Mouse (Mus musculus): ENCODE measurements around the gene Slc48a1. TPM values are rescaled to one million over a fixed set of nuclear protein-coding genes. Genes with fewer than 3 reads are reported as not detected.

Slc48a1 gene
- polyA plus RNA-seq, 1 experiment from 2014 or later, result 34.4 TPM

DNA sequence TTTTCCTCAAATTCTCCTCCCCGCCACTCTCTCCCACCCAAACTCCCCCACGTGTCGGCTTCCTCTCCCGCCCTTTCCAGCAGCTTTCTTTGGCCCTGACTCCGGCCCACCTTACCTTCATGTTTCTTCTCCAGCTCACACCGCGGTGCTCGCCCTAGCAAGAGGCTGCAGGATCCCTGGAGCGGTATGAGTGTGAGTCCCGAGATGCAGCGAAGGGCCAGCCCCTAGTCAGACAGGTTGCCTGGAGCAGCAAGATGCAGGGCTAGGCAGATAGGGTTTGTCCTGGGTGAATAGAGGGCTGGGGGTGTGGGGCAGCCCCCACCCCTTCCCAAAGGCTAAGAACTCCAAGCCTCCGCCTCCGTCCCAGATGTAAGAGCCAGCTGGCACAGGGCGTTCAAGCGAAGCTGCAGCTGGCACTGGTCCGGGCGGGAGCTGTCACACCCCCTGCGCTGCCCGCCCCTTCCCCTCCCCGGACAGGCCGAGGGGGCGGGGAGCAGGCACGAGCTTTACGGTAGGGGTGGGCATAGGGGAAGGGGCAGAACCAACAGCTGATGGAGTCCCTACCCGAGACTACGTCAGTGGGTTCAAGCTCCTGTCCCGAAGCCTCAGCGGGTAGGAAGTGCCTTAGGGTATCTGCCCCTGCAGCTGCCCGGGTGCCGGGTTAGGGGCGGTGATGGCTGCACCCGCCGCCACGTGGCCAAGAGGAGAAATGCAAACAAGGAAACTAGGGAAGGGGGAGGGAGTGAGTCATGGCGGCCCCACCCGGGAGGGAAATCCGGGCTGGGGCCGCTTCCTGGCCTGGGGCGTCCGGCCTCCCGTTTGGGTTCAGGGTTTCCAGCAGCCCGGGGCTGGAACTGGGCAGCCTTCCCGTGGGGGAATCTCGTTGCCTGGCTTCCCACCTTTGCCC, 10.8 kb upstream of the Slc48a1 start, which contains the start of gene Rapgef3:
Gene Rapgef3 (minus strand): TSS at position 693 of the 907 bp plus-strand sequence.
- WGBS, result under 1% methylated on average over 44 of the region's 44 CpGs
- H3K4me1 ChIP-seq (ENCODE audit: control insufficient read depth, insufficient read depth, low read length), result peaks cover 44% of the 10 kb centered on the region
- H3K36me3 ChIP-seq (ENCODE audit: control insufficient read depth, insufficient read depth, low read length), result no peaks in the 10 kb centered on the region
- H3K9me3 ChIP-seq (ENCODE audit: control insufficient read depth, low read length), result no peaks in the 10 kb centered on the region
- H3K9ac ChIP-seq (ENCODE audit: low read depth, low read length), result peak within 1 kb of the TSS; percentile 59
- peak; percentile 90 for ATAC-seq (ENCODE audit: low FRiP score, low TSS enrichment)
- peaks cover 9% of the 10 kb centered on the region for H3K27me3 ChIP-seq (ENCODE audit: control insufficient read depth, insufficient read depth, low read length)
- peak within 1 kb of the TSS; percentile 53 for H3K27ac ChIP-seq (ENCODE audit: low read depth, low read length)
- H3K4me3 ChIP-seq (ENCODE audit: low read length), result peak within 1 kb of the TSS; percentile 52
- peak within 1 kb of the TSS; percentile 95 for H3K4me2 ChIP-seq (replicated peaks; ENCODE audit: low read depth, low read length)

DNA sequence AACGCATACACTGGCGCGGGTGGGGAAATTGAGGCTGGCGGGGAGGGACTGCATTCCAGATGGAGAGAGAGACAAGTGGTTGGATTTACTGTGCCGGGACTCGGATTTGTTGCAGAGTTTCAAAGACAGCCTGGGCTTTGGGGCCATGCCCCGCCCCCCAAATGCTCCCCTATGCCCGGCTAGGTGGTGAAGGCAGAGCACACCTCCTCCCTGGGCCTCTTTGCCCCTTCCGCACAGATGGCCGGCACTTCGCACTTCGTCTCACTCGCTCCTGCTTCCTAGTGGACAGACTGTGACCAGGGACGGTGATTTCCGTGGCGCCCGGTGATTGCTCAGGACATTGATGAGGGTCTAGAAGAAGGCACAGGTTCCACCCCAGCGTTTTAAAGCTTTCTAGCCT, 10.1 kb upstream of the Slc48a1 start:
- Histone ChIP-seq H3K4me1 (ENCODE audit: control insufficient read depth, insufficient read depth, low read length) (peaks cover 45% of the 10 kb centered on the region), H3K4me3 (ENCODE audit: low read length) (peak overlapping the region; percentile 52), H3K36me3 (ENCODE audit: control insufficient read depth, insufficient read depth, low read length) (no peaks in the 10 kb centered on the region), H3K9me3 (ENCODE audit: control insufficient read depth, low read length) (no peaks in the 10 kb centered on the region), H3K9ac (ENCODE audit: low read depth, low read length) (peak overlapping the region; percentile 59), H3K4me2 (replicated peaks; ENCODE audit: low read depth, low read length) (peak overlapping the region; percentile 95), H3K27ac (ENCODE audit: low read depth, low read length) (peak overlapping the region; percentile 53), H3K27me3 (ENCODE audit: control insufficient read depth, insufficient read depth, low read length) (peaks cover 9% of the 10 kb centered on the region)
- ATAC-seq (ENCODE audit: low FRiP score, low TSS enrichment), result peak; percentile 26
- WGBS, result under 1% methylated on average over 18 of the region's 18 CpGs

DNA sequence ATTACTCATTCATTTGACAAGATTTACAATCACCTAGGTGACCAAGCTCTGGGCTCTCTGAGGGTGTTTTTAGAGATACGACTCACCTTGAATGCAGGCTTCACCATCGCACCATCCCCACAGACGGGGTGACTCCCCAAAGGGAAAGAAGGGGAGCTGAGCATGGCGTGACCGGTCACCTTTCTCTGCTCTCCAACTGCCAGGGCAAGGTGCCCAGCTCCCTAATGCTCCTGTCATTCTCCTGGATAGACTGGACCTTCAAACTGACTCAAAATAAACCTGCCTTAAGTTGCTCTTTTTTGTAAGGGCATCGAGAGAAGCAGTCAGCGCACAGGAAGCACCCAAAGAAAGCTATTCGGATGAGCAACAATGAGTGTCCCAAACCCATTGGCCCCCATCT, 8.0 kb upstream of the Slc48a1 start:
- 82% methylated on average over 8 of the region's 8 CpGs for WGBS
- Histone ChIP-seq H3K4me1 (ENCODE audit: control insufficient read depth, insufficient read depth, low read length) (peaks cover 47% of the 10 kb centered on the region), H3K9ac (ENCODE audit: low read depth, low read length) (no peak overlapping the region), H3K9me3 (ENCODE audit: control insufficient read depth, low read length) (no peaks in the 10 kb centered on the region), H3K27ac (ENCODE audit: low read depth, low read length) (no peak overlapping the region), H3K4me3 (ENCODE audit: low read length) (no peak overlapping the region), H3K4me2 (replicated peaks; ENCODE audit: low read depth, low read length) (no peak overlapping the region), H3K27me3 (ENCODE audit: control insufficient read depth, insufficient read depth, low read length) (peaks cover 9% of the 10 kb centered on the region; the same call in 1 of the 2 replicates), H3K36me3 (ENCODE audit: control insufficient read depth, insufficient read depth, low read length) (no peaks in the 10 kb centered on the region)
- ATAC-seq (ENCODE audit: low FRiP score, low TSS enrichment), result no peak

DNA sequence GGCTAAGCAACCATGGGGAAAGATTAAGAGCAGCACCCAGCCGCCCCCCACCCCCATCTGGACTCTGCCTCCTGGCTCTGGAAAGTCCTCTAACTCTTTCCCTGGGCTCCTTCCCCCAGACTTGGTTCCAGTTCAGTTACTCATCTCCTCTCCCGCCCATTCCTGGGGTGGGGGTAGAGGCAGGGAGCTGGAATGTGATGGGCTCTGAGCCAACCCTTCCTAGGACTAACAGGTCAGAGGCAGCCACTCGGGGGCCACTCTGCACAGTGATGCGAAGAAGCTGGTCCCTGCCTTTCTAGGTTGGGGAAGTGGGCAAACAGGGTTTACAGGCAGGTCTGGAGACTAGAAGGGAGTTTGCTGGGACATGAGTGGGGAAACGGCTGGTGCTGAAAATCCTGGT, 5.2 kb upstream of the Slc48a1 start:
- peak; percentile 91 for ATAC-seq (ENCODE audit: low FRiP score, low TSS enrichment)
- H3K9ac ChIP-seq (ENCODE audit: low read depth, low read length), result peak overlapping the region; percentile 34; the same call in 1 of the 2 replicates
- H3K4me2 ChIP-seq (replicated peaks; ENCODE audit: low read depth, low read length), result peak overlapping the region; percentile 17
- H3K4me1 ChIP-seq (ENCODE audit: control insufficient read depth, insufficient read depth, low read length), result peaks cover 39% of the 10 kb centered on the region
- H3K9me3 ChIP-seq (ENCODE audit: control insufficient read depth, low read length), result no peaks in the 10 kb centered on the region
- H3K27ac ChIP-seq (ENCODE audit: low read depth, low read length), result peak overlapping the region; percentile 97
- 10% methylated on average over 5 of the region's 5 CpGs for WGBS
- no peaks in the 10 kb centered on the region for H3K36me3 ChIP-seq (ENCODE audit: control insufficient read depth, insufficient read depth, low read length)
- no peaks in the 10 kb centered on the region for H3K27me3 ChIP-seq (ENCODE audit: control insufficient read depth, insufficient read depth, low read length)
- no peak overlapping the region for H3K4me3 ChIP-seq (ENCODE audit: low read length)

DNA sequence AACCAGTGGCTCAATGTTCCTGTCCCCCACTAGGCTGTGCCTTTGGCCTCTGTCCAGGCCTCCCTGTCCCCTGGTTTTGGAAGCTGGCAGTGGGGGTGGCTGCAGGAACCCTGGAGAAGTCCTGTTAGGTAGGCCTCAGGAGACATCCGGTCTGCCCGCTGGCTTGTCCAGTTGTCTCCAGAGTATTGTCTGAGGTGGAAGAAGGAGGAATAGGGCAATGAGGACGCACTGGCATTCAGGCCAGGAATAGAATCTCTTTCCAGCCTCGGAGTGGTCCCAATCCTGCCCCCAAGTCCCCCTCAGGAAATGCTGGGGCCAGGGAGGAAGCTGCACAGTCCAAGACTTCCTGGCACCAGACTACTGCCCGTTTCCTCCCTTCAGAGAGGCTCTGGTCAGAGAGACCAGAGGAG, 4.4 kb upstream of the Slc48a1 start:
- 0 out of 2 replicates have a peak overlapping the region, but pooled peaks have one; percentile 31 for H3K9ac ChIP-seq (ENCODE audit: low read depth, low read length)
- H3K4me2 ChIP-seq (replicated peaks; ENCODE audit: low read depth, low read length), result no peak overlapping the region; the same call in 1 of the 2 replicates
- WGBS, result 53% methylated on average over 5 of the region's 5 CpGs
- H3K36me3 ChIP-seq (ENCODE audit: control insufficient read depth, insufficient read depth, low read length), result no peaks in the 10 kb centered on the region
- ATAC-seq (ENCODE audit: low FRiP score, low TSS enrichment), result peak; percentile 8; the same call in 1 of the 2 replicates
- peak overlapping the region; percentile 97 for H3K27ac ChIP-seq (ENCODE audit: low read depth, low read length)
- H3K4me1 ChIP-seq (ENCODE audit: control insufficient read depth, insufficient read depth, low read length), result peaks cover 43% of the 10 kb centered on the region
- H3K4me3 ChIP-seq (ENCODE audit: low read length), result no peak overlapping the region
- no peaks in the 10 kb centered on the region for H3K9me3 ChIP-seq (ENCODE audit: control insufficient read depth, low read length)
- H3K27me3 ChIP-seq (ENCODE audit: control insufficient read depth, insufficient read depth, low read length), result no peaks in the 10 kb centered on the region

DNA sequence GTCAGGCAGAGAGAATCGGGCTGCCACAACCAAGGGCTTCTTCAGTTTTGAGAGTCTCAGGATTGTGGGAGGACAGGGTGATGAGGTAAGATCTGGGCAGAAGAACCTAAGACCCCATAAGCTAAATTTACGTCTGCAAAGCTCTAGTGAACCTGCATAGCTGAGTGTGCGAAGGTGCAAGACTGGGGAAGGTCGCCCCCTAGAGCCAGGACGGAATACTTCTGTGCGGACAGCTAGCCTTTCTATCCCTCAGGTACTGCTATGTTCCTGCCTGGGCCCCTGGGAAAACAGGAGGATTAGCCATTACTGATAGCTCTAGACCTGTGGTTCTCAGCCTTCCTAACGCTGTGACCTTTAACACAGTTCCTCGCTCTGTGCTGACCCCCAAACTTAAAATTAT, 1.8 kb upstream of the Slc48a1 start:
- 12% methylated on average over 8 of the region's 8 CpGs for WGBS
- no peaks in the 10 kb centered on the region for H3K36me3 ChIP-seq (ENCODE audit: control insufficient read depth, insufficient read depth, low read length)
- ATAC-seq (ENCODE audit: low FRiP score, low TSS enrichment), result 0 out of 2 replicates have a peak, but pooled peaks have one; percentile 32
- H3K4me2 ChIP-seq (replicated peaks; ENCODE audit: low read depth, low read length), result no peak overlapping the region
- H3K9ac ChIP-seq (ENCODE audit: low read depth, low read length), result no peak overlapping the region
- H3K9me3 ChIP-seq (ENCODE audit: control insufficient read depth, low read length), result no peaks in the 10 kb centered on the region
- no peak overlapping the region for H3K27ac ChIP-seq (ENCODE audit: low read depth, low read length)
- H3K27me3 ChIP-seq (ENCODE audit: control insufficient read depth, insufficient read depth, low read length), result no peaks in the 10 kb centered on the region
- peaks cover 57% of the 10 kb centered on the region for H3K4me1 ChIP-seq (ENCODE audit: control insufficient read depth, insufficient read depth, low read length)
- no peak overlapping the region for H3K4me3 ChIP-seq (ENCODE audit: low read length)

DNA sequence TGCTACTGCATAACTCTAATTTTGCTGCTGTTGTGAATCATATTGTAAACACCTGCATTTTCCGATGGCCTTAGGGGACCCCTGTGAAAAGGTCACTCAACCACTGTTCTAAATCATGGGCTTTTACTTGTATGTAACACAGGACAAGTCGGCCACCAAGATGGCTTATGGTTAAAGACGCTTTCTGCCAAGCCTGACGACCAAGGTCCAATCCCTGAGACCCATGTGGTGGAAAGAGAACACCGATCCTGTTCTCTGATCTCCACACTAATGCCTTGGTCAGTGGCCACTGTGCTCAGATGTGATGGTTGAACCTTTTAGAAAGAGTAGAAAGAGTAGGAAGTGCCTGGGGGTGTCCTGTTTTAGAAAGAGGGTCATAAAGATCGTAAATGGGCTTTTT, 1.4 kb upstream of the Slc48a1 start:
- Histone ChIP-seq H3K36me3 (ENCODE audit: control insufficient read depth, insufficient read depth, low read length) (no peaks in the 10 kb centered on the region), H3K4me2 (replicated peaks; ENCODE audit: low read depth, low read length) (no peak overlapping the region), H3K9ac (ENCODE audit: low read depth, low read length) (no peak overlapping the region), H3K4me1 (ENCODE audit: control insufficient read depth, insufficient read depth, low read length) (peaks cover 56% of the 10 kb centered on the region), H3K4me3 (ENCODE audit: low read length) (no peak overlapping the region), H3K27me3 (ENCODE audit: control insufficient read depth, insufficient read depth, low read length) (no peaks in the 10 kb centered on the region), H3K27ac (ENCODE audit: low read depth, low read length) (no peak overlapping the region), H3K9me3 (ENCODE audit: control insufficient read depth, low read length) (no peaks in the 10 kb centered on the region)
- ATAC-seq (ENCODE audit: low FRiP score, low TSS enrichment), result no peak
- 69% methylated on average over 6 of the region's 6 CpGs for WGBS

DNA sequence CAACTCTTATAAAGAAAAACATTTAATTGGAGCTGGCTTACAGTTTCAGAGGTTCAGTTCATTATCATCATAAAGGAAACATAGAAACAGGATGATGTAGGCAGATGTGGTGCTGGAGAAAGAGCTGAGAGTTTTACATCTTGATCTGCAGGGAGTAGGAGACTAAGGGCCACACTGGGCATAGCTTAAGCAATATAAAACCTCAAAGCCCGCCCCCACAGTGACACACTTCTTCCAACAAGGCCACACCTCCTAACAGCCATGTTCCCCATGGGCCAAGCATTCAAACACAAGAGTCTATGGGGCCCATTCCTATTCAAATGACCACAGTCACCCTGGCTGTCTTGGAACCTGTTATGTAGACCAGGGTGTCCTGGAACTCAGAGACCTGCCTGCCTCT, 1.3 kb downstream of the Slc48a1 start:
- peak overlapping the region; percentile 37; the same call in 1 of the 2 replicates for H3K27ac ChIP-seq (ENCODE audit: low read depth, low read length)
- WGBS, result 92% methylated on average over 1 of the region's 1 CpGs
- peaks cover 41% of the 10 kb centered on the region for H3K4me1 ChIP-seq (ENCODE audit: control insufficient read depth, insufficient read depth, low read length)
- H3K4me3 ChIP-seq (ENCODE audit: low read length), result no peak overlapping the region
- H3K9me3 ChIP-seq (ENCODE audit: control insufficient read depth, low read length), result no peaks in the 10 kb centered on the region
- H3K36me3 ChIP-seq (ENCODE audit: control insufficient read depth, insufficient read depth, low read length), result no peaks in the 10 kb centered on the region
- no peak overlapping the region for H3K4me2 ChIP-seq (replicated peaks; ENCODE audit: low read depth, low read length)
- no peaks in the 10 kb centered on the region; the same call in 1 of the 2 replicates for H3K27me3 ChIP-seq (ENCODE audit: control insufficient read depth, insufficient read depth, low read length)
- H3K9ac ChIP-seq (ENCODE audit: low read depth, low read length), result no peak overlapping the region
- no peak for ATAC-seq (ENCODE audit: low FRiP score, low TSS enrichment)

DNA sequence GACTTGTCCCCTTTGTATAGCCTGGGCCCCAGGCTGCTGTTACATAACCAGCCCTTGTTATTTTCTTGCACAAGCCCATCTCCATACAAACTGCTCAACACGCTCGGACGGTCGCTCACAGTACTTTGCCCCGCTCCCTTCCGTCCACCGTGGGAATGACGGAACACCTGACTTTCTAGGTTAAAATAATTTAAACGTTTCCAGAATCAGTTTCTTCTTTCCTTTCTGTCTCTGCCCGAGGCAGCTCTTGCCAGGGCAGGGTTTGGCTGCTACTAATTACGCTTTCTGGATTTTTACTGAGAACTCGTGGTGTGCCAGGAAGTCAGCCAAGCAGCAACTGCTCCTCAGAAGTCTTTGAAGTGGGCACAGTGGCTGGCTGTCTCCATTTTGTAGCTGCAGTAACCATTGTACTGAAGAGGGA, 2.3 kb downstream of the Slc48a1 start:
- WGBS, result 54% methylated on average over 12 of the region's 12 CpGs
- Histone ChIP-seq H3K9ac (ENCODE audit: low read depth, low read length) (no peak overlapping the region), H3K27me3 (ENCODE audit: control insufficient read depth, insufficient read depth, low read length) (no peaks in the 10 kb centered on the region; the same call in 1 of the 2 replicates), H3K4me2 (replicated peaks; ENCODE audit: low read depth, low read length) (no peak overlapping the region), H3K27ac (ENCODE audit: low read depth, low read length) (peak overlapping the region; percentile 32; the same call in 1 of the 2 replicates), H3K4me3 (ENCODE audit: low read length) (no peak overlapping the region), H3K4me1 (ENCODE audit: control insufficient read depth, insufficient read depth, low read length) (peaks cover 44% of the 10 kb centered on the region), H3K9me3 (ENCODE audit: control insufficient read depth, low read length) (no peaks in the 10 kb centered on the region), H3K36me3 (ENCODE audit: control insufficient read depth, insufficient read depth, low read length) (no peaks in the 10 kb centered on the region)
- no peak for ATAC-seq (ENCODE audit: low FRiP score, low TSS enrichment)
